Mouse (Mus musculus): ENCODE results near the gene Syngr3. TPM values are rescaled to one million over a fixed set of nuclear protein-coding genes. Genes with fewer than 3 reads are reported as not detected.

Syngr3 gene
- total and polyA plus RNA-seq, 2 experiments from 2014 or later = 334 to 376 TPM

GRCm38 (mm10) chr17:24658017-24658758, 31.6 kb downstream of the Syngr3 start, which contains the start of gene Npw:
Gene Npw, minus strand, starts transcription at chr17:24658457.
- TF ChIP-seq CTCF (IDR thresholded peaks at IDR 0.05) = no peak
- Histone ChIP-seq H3K4me2 (ENCODE audit: low read depth, low read length, poor library complexity, severe bottlenecking) (peak within 1 kb of the TSS; percentile 48), H3K27me3 (ENCODE audit: insufficient read depth, low read length) (peaks cover 38% of the 10 kb centered on the region), H3K27ac (ENCODE audit: low read depth, low read length) (no peak within 1 kb of the TSS), H3K9me3 (ENCODE audit: low read length) (no peaks in the 10 kb centered on the region), H3K9ac (replicated peaks; ENCODE audit: low read length, poor library complexity, severe bottlenecking) (peak within 1 kb of the TSS; percentile 48; the same call in 1 of the 2 replicates), H3K4me1 (ENCODE audit: insufficient read depth, low read length) (peaks cover 6% of the 10 kb centered on the region; the same call in 1 of the 2 replicates), H3K4me3 (ENCODE audit: low read depth, low read length) (peak within 1 kb of the TSS; percentile 28), H3K36me3 (ENCODE audit: insufficient read depth, low read length) (no peaks in the 10 kb centered on the region)
- DNase-seq (ENCODE audit: low spot score) (no peak), ATAC-seq (ENCODE audit: low FRiP score) (no peak)
- WGBS = 2% methylated on average over 47 of the region's 47 CpGs

DNA sequence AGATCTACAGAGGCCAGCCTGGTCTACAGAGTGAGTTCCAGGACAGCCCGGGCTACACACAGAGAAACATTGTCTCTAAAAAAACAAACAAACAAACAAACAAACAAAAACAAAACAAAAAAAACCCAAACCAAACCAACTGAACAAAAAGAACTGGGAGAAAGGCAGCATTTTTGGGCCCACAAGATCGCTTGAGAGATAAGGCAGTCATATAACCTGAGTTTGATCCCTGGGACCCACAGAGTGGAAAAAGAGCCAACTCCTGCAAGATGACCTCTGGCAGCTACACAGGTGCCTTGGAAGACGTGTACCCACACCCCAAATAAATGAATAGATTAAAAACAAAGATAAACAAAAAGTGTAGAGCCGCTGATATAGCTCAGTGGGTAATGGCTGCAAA, 34.8 kb downstream of the Syngr3 start:
- Histone ChIP-seq H3K4me3 (ENCODE audit: low read depth, low read length) (no peak overlapping the region), H3K9me3 (ENCODE audit: low read length) (no peaks in the 10 kb centered on the region), H3K4me1 (ENCODE audit: insufficient read depth, low read length) (peaks cover 10% of the 10 kb centered on the region), H3K4me2 (ENCODE audit: low read depth, low read length, poor library complexity, severe bottlenecking) (no peak overlapping the region), H3K27me3 (ENCODE audit: insufficient read depth, low read length) (peaks cover 33% of the 10 kb centered on the region), H3K27ac (ENCODE audit: low read depth, low read length) (no peak overlapping the region), H3K9ac (replicated peaks; ENCODE audit: low read length, poor library complexity, severe bottlenecking) (no peak overlapping the region), H3K36me3 (ENCODE audit: insufficient read depth, low read length) (no peaks in the 10 kb centered on the region)
- WGBS = 78% methylated on average over 4 of the region's 4 CpGs
- ATAC-seq (ENCODE audit: low FRiP score) (no peak), DNase-seq (ENCODE audit: low spot score) (no peak)
- no peak for TF ChIP-seq CTCF (IDR thresholded peaks at IDR 0.05)

- TF ChIP-seq CTCF (IDR thresholded peaks at IDR 0.05) = peak; percentile 94
- H3K36me3 ChIP-seq (ENCODE audit: insufficient read depth, low read length) = no peaks in the 10 kb centered on the region
- H3K27ac ChIP-seq (ENCODE audit: low read depth, low read length) = no peak overlapping the region
- H3K9me3 ChIP-seq (ENCODE audit: low read length) = no peaks in the 10 kb centered on the region
- peak; percentile 73 for DNase-seq (ENCODE audit: low spot score)
- 6% methylated on average over 18 of the region's 19 CpGs for WGBS
- no peak overlapping the region for H3K9ac ChIP-seq (replicated peaks; ENCODE audit: low read length, poor library complexity, severe bottlenecking)
- peak overlapping the region; percentile 45 for H3K4me2 ChIP-seq (ENCODE audit: low read depth, low read length, poor library complexity, severe bottlenecking)
- peak overlapping the region; percentile 18; the same call in 1 of the 2 replicates for H3K4me3 ChIP-seq (ENCODE audit: low read depth, low read length)
- ATAC-seq (ENCODE audit: low FRiP score) = no peak
- peaks cover 27% of the 10 kb centered on the region for H3K27me3 ChIP-seq (ENCODE audit: insufficient read depth, low read length)
- peaks cover 10% of the 10 kb centered on the region for H3K4me1 ChIP-seq (ENCODE audit: insufficient read depth, low read length)
Observed at GRCm38 (mm10) chr17:24653967-24654710, 35.6 kb downstream of the Syngr3 start.

GRCm38 (mm10) chr17:24651835-24652234, 37.9 kb downstream of the Syngr3 start:
- peaks cover 4% of the 10 kb centered on the region; the same call in 1 of the 2 replicates for H3K27me3 ChIP-seq (ENCODE audit: insufficient read depth, low read length)
- WGBS = 68% methylated on average over 3 of the region's 3 CpGs
- no peaks in the 10 kb centered on the region for H3K36me3 ChIP-seq (ENCODE audit: insufficient read depth, low read length)
- no peak overlapping the region for H3K9ac ChIP-seq (replicated peaks; ENCODE audit: low read length, poor library complexity, severe bottlenecking)
- no peaks in the 10 kb centered on the region for H3K9me3 ChIP-seq (ENCODE audit: low read length)
- no peak overlapping the region for H3K27ac ChIP-seq (ENCODE audit: low read depth, low read length)
- no peak for TF ChIP-seq CTCF (IDR thresholded peaks at IDR 0.05)
- DNase-seq (ENCODE audit: low spot score) (no peak), ATAC-seq (ENCODE audit: low FRiP score) (no peak)
- no peak overlapping the region for H3K4me3 ChIP-seq (ENCODE audit: low read depth, low read length)
- H3K4me2 ChIP-seq (ENCODE audit: low read depth, low read length, poor library complexity, severe bottlenecking) = no peak overlapping the region
- H3K4me1 ChIP-seq (ENCODE audit: insufficient read depth, low read length) = peaks cover 9% of the 10 kb centered on the region

DNA sequence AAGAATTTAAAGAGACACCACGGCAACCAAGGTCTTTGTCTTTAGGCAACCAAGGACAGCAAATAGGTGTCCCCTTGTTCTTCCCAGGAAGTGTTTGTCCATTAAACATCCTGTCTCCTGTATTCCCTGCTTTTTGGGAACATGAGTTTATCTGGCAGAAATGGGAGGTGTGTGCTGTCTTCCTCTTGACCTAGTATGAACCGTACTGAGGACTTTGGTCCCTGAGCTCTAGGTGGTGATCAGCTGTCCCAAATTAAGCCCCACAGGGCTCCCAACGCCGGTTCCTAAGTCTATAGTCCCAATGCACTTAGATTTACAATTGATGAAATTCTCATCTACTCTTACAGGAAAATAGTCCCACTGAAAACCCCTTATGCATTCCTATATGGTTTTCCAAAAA, 39.0 kb downstream of the Syngr3 start:
- peak overlapping the region; percentile 87 for H3K4me3 ChIP-seq (ENCODE audit: low read depth, low read length)
- H3K4me1 ChIP-seq (ENCODE audit: insufficient read depth, low read length) = peaks cover 9% of the 10 kb centered on the region
- DNase-seq (ENCODE audit: low spot score) (no peak), ATAC-seq (ENCODE audit: low FRiP score) (no peak)
- no peak for TF ChIP-seq CTCF (IDR thresholded peaks at IDR 0.05)
- no peaks in the 10 kb centered on the region for H3K36me3 ChIP-seq (ENCODE audit: insufficient read depth, low read length)
- no peaks in the 10 kb centered on the region for H3K9me3 ChIP-seq (ENCODE audit: low read length)
- H3K27ac ChIP-seq (ENCODE audit: low read depth, low read length) = peak overlapping the region; percentile 80; the same call in 1 of the 2 replicates
- H3K27me3 ChIP-seq (ENCODE audit: insufficient read depth, low read length) = no peaks in the 10 kb centered on the region; the same call in 1 of the 2 replicates
- 76% methylated on average over 4 of the region's 4 CpGs for WGBS
- peak overlapping the region; percentile 89 for H3K9ac ChIP-seq (replicated peaks; ENCODE audit: low read length, poor library complexity, severe bottlenecking)
- H3K4me2 ChIP-seq (ENCODE audit: low read depth, low read length, poor library complexity, severe bottlenecking) = peak overlapping the region; percentile 94

All from midbrain, postnatal 0 days (tissue).